Mouse (Mus musculus): ENCODE measurements around the gene Znfx1.

DNA sequence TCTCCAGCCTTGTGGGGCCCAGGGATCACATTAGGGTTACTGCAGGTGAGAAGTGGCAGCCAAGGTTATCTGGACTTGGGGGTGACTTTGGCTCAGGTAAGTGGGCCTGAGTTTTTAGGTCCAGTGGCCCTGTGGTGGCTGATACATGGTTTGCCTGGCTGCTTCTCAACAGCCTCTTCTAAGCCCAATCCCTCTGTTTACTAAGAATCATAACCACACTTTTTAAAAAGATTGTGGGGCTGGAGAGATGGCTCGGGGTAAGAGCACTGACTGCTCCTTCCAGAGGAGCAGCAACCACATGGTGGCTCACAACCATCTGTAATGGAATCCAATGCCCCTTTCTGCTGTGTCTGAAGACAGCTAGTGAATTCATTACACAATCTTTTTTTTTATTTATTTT, 3.2 kb upstream of the Znfx1 start:
- TF ChIP-seq CTCF (IDR thresholded peaks at IDR 0.05; ENCODE audit: low read depth) (no peak), EP300 (optimal IDR thresholded peaks at IDR 0.05) (no peak)

Data from stomach, postnatal 0 days (tissue).